Mouse (Mus musculus) olfactory bulb, adult 2 months (tissue): Measurements from ENCODE around the gene Rdh5. TPM values are rescaled to one million over a fixed set of nuclear protein-coding genes. Genes with fewer than 3 reads are reported as not detected.

Experiments
- H3K27ac ChIP-seq: fragments of 200-500 bp; 2 replicates; pipeline ENCODE4 v1.5.1; 2012; ENCODE audit warnings: low read depth, low read length; ENCODE audit not compliant: insufficient read depth
- H3K4me1 ChIP-seq: fragments of 200-500 bp; 2 replicates; pipeline ENCODE4 v1.6.1; 2012; ENCODE audit warnings: low read length; ENCODE audit not compliant: control insufficient read depth, insufficient read depth
- H3K4me3 ChIP-seq: fragments of 200-500 bp; 2 replicates; pipeline ENCODE4 v1.5.1; 2012; ENCODE audit warnings: mild to moderate bottlenecking, low read depth, low read length, moderate library complexity; ENCODE audit not compliant: insufficient read depth
- CTCF ChIP-seq: fragments of 200-500 bp; IDR thresholded peaks from 2 replicates; pipeline ENCODE4 v1.5.1; 2012; ENCODE audit warnings: low read depth, mild to moderate bottlenecking, low read length, moderate library complexity; ENCODE audit not compliant: insufficient read depth
- POLR2A ChIP-seq: fragments of 200-500 bp; IDR thresholded peaks from 2 replicates; pipeline ENCODE4 v1.6.1; 2012; ENCODE audit warnings: mild to moderate bottlenecking, low read depth, low read length, moderate library complexity; ENCODE audit not compliant: insufficient read depth
- WGBS: fragments of 180-500 bp; shearing (Covaris S2); methylation state at CpG from one replicate; pipeline ENCODE4 v1.1.7; 2018; 5-methylcytosine and 5-hydroxymethylcytosine counted together
- polyA plus RNA-seq: library from polyadenylated mRNA; stranded (reverse); fragments of >200 nt; gene quantifications from 2 replicates; pipeline ENCODE4 v1.2.4, GENCODE M21; 2012; ENCODE audit warnings: low replicate concordance; ENCODE audit not compliant: missing spikeins, insufficient read depth, insufficient read length

Gene Rdh5
- polyA plus RNA-seq, 1 experiment, result not detected

GRCm38 (mm10) chr10:128947496-128947895 is 24.8 kb upstream of the Rdh5 start:
- Histone ChIP-seq H3K27ac (no peak overlapping the region), H3K4me3 (no peak overlapping the region), H3K4me1 (no peaks in the 10 kb centered on the region)
- WGBS, result 88% methylated on average over 4 of the region's 4 CpGs
- TF ChIP-seq CTCF, result no peak
- no peak for TF ChIP-seq POLR2A

- Histone ChIP-seq H3K4me1 (no peaks in the 10 kb centered on the region), H3K27ac (no peak overlapping the region), H3K4me3 (no peak overlapping the region)
- 16% methylated on average over 3 of the region's 3 CpGs for WGBS
- TF ChIP-seq POLR2A (no peak), CTCF (no peak)
These were observed 23.0 kb upstream of the Rdh5 start for GRCm38 (mm10) chr10:128945675-128946074.

GRCm38 (mm10) chr10:128940475-128941061 is 17.9 kb upstream of the Rdh5 start:
- WGBS, result 84% methylated on average over 10 of the region's 10 CpGs
- H3K4me3 ChIP-seq, result no peak overlapping the region
- TF ChIP-seq CTCF (no peak), POLR2A (no peak)
- H3K27ac ChIP-seq, result no peak overlapping the region
- no peaks in the 10 kb centered on the region for H3K4me1 ChIP-seq

- Histone ChIP-seq H3K4me3 (no peak overlapping the region), H3K27ac (no peak overlapping the region), H3K4me1 (peaks cover 7% of the 10 kb centered on the region)
- TF ChIP-seq CTCF (no peak), POLR2A (no peak)
- 84% methylated on average over 5 of the region's 5 CpGs for WGBS
These were observed 16.3 kb upstream of the Rdh5 start for GRCm38 (mm10) chr10:128938974-128939373.

GRCm38 (mm10) chr10:128938457-128938856 is 15.8 kb upstream of the Rdh5 start:
- Histone ChIP-seq H3K27ac (no peak overlapping the region), H3K4me3 (no peak overlapping the region), H3K4me1 (peaks cover 10% of the 10 kb centered on the region)
- TF ChIP-seq CTCF (no peak), POLR2A (no peak)
- WGBS, result 69% methylated on average over 9 of the region's 9 CpGs

- WGBS, result 80% methylated on average over 12 of the region's 12 CpGs
- H3K4me3 ChIP-seq, result no peak overlapping the region
These were observed 15.2 kb upstream of the Rdh5 start for GRCm38 (mm10) chr10:128937756-128938390.

GRCm38 (mm10) chr10:128935826-128936440 is 13.2 kb upstream of the Rdh5 start:
- TF ChIP-seq CTCF (no peak), POLR2A (no peak)
- no peak overlapping the region for H3K27ac ChIP-seq
- H3K4me3 ChIP-seq, result peak overlapping the region; percentile 2; the same call in 1 of the 2 replicates
- H3K4me1 ChIP-seq, result peaks cover 12% of the 10 kb centered on the region
- 71% methylated on average over 8 of the region's 8 CpGs for WGBS

More at GRCm38 (mm10) chr10:128937756-128938390, 15.2 kb upstream of the Rdh5 start:
- H3K4me1 ChIP-seq, result peaks cover 10% of the 10 kb centered on the region
- TF ChIP-seq CTCF (no peak), POLR2A (no peak)
- no peak overlapping the region for H3K27ac ChIP-seq

- Histone ChIP-seq H3K27ac (no peak overlapping the region), H3K4me3 (no peak overlapping the region)
These were observed 12.5 kb upstream of the Rdh5 start for GRCm38 (mm10) chr10:128934997-128935787.

More at GRCm38 (mm10) chr10:128934997-128935787, 12.5 kb upstream of the Rdh5 start:
- WGBS, result 72% methylated on average over 7 of the region's 7 CpGs
- TF ChIP-seq CTCF (no peak), POLR2A (no peak)
- peaks cover 12% of the 10 kb centered on the region for H3K4me1 ChIP-seq
